Mouse (Mus musculus) lung, adult 2 months (tissue): ENCODE data around the gene Nxpe4.
"Not testable (repeated sequence)": the region's sequence is repeated elsewhere in the genome, so short reads cannot be mapped to it uniquely, and the experiment has no call there.

ENCODE experiments used
- CTCF ChIP-seq: fragments of 200-500 bp; IDR thresholded peaks from 2 replicates; pipeline ENCODE4 v1.5.1; 2011; ENCODE audit warnings: mild to moderate bottlenecking, low read length, control low read depth; ENCODE audit not compliant: insufficient read depth
- POLR2A ChIP-seq: fragments of 200-500 bp; IDR thresholded peaks from 2 replicates; pipeline ENCODE4 v1.6.1; 2011; ENCODE audit warnings: low read depth, mild to moderate bottlenecking, control low read depth, low read length, borderline replicate concordance; ENCODE audit errors: extremely low read depth

GRCm38 (mm10) chr9:48166531-48166930 lies 4.7 kb downstream of the Nxpe4 start:
- TF ChIP-seq CTCF, POLR2A: not testable (repeated sequence)
